8 mouse cellular contexts compared by ENCODE assay signal in genomic region chr4:108387681-108388253, GRCm38 (mm10). TPM values are rescaled to one million over a fixed set of nuclear protein-coding genes. Genes with fewer than 3 reads are reported as not detected.
A peak's percentile ranks its signal among the peaks of the same experiment; 100 is the strongest.
DNase-seq lines count a peak whose midpoint lies in the region; ATAC-seq and TF ChIP-seq lines count a peak whose summit lies in the region.

No protein-coding gene starts in this region.

- H3K4me1 ChIP-seq in ES-E14 (ENCODE audit: control insufficient read depth in 2 of 2, insufficient read depth in 2 of 2, low read length in 2 of 2, poor library complexity in 1 of 2), result peaks cover 19 to 27% of the 10 kb centered on the region in 2 experiments
- peaks cover 8% of the 10 kb centered on the region; the same call in 1 of the 2 replicates for H3K4me1 ChIP-seq in forebrain, embryonic 14.5 days (ENCODE audit: control insufficient read depth, insufficient read depth, low read length)
- no peaks in the 10 kb centered on the region for H3K4me1 ChIP-seq in thymus, adult 2 months (replicated peaks; ENCODE audit: control insufficient read depth, insufficient read depth, low read length)

- peak overlapping the region; percentile 53 for H3K4me2 ChIP-seq in forebrain, embryonic 14.5 days (ENCODE audit: low read length)

- no peak for TF ChIP-seq CTCF in thymus, adult 2 months (IDR thresholded peaks at IDR 0.05; ENCODE audit: borderline replicate concordance, control insufficient read depth, extremely low read depth, insufficient read depth, low read length, poor library complexity)

- intact Hi-C loops in heart, postnatal 14 days (cut with DNase I), result loop anchor here (2.0 to 5.0 kb wide), 2 partner anchors 17 to 35 kb away; no protein-coding TSS in a partner anchor

- WGBS in forebrain, embryonic 14.5 days, result 3% methylated on average over 18 of the region's 18 CpGs
- WGBS in thymus, adult 2 months, result 6% methylated on average over 18 of the region's 18 CpGs

- H3K9ac ChIP-seq in ES-E14 (ENCODE audit: insufficient read depth, low read depth, low read length, poor library complexity, severe bottlenecking), result peak overlapping the region; percentile 35; the same call in 1 of the 2 replicates
- peak overlapping the region; percentile 58 for H3K9ac ChIP-seq in forebrain, embryonic 14.5 days (ENCODE audit: low read length)

- no peaks in the 10 kb centered on the region for H3K9me3 ChIP-seq in ES-E14 (ENCODE audit: control insufficient read depth, insufficient read depth, low read depth, low read length)
- no peaks in the 10 kb centered on the region for H3K9me3 ChIP-seq in forebrain, embryonic 14.5 days (replicated peaks; ENCODE audit: control insufficient read depth, low read length)

- peak; percentile 82 for ATAC-seq in forebrain, embryonic 14.5 days

- in situ Hi-C loops in ES-E14 (cut with MboI; ENCODE audit: low sequenced_read_pairs in 2 of 2, unreplicated experiment in 2 of 2), result no loop called here

- peak overlapping the region; percentile 19 to 34; a peak in 3 of 4 replicates for H3K4me3 ChIP-seq in ES-E14 (ENCODE audit: insufficient read depth in 1 of 2, low read depth in 1 of 2, low read length in 2 of 2, poor library complexity in 1 of 2, severe bottlenecking in 1 of 2)
- H3K4me3 ChIP-seq in forebrain, embryonic 14.5 days (ENCODE audit: low read depth, low read length), result peak overlapping the region; percentile 16
- no peak overlapping the region for H3K4me3 ChIP-seq in thymus, adult 2 months (ENCODE audit: control insufficient read depth, insufficient read depth, low read length)

- TF ChIP-seq POLR2A in thymus, adult 2 months (IDR thresholded peaks at IDR 0.05; ENCODE audit: control insufficient read depth, extremely low read depth, insufficient read depth, low read length, poor library complexity), result no peak

- no peak for DNase-seq in ES-E14 (ENCODE audit: low read depth, low spot score)
- peak; percentile 55 for DNase-seq in brain, embryonic 18.5 days (ENCODE audit: low read depth, low spot score)
- peak; percentile 90 for DNase-seq in forebrain, embryonic 14.5 days (ENCODE audit: low spot score)
- peak; percentile 84 to 85 for DNase-seq in heart, postnatal 14 days
- peak; percentile 54 to 59 for DNase-seq in layer of hippocampus, postnatal 10 days (ENCODE audit: low spot score in 2 of 2)
- DNase-seq in lung, postnatal 4 days, result peak; percentile 83 to 88
- DNase-seq in right cerebral cortex, adult 2 months (ENCODE audit: low spot score in 2 of 2), result peak; percentile 17 to 32
- DNase-seq in thymus, adult 2 months, result no peak

- no peaks in the 10 kb centered on the region for H3K36me3 ChIP-seq in ES-E14 (ENCODE audit: control insufficient read depth, insufficient read depth, low read length, poor library complexity, severe bottlenecking)
- H3K36me3 ChIP-seq in forebrain, embryonic 14.5 days (ENCODE audit: control insufficient read depth, insufficient read depth, low read length), result no peaks in the 10 kb centered on the region
- H3K36me3 ChIP-seq in thymus, adult 2 months (ENCODE audit: control insufficient read depth, insufficient read depth, low read length), result no peaks in the 10 kb centered on the region

- H3K27me3 ChIP-seq in forebrain, embryonic 14.5 days (replicated peaks; ENCODE audit: control insufficient read depth, insufficient read depth, low read length), result peaks cover 13% of the 10 kb centered on the region
- peaks cover 3% of the 10 kb centered on the region; the same call in 1 of the 2 replicates for H3K27me3 ChIP-seq in thymus, adult 2 months (ENCODE audit: control insufficient read depth, insufficient read depth, low read length)

- H3K27ac ChIP-seq in ES-E14 (ENCODE audit: insufficient read depth, low read depth, low read length, poor library complexity, severe bottlenecking), result no peak overlapping the region
- peak overlapping the region; percentile 70 for H3K27ac ChIP-seq in forebrain, embryonic 14.5 days (ENCODE audit: low read depth, low read length)
- H3K27ac ChIP-seq in thymus, adult 2 months (ENCODE audit: control insufficient read depth, insufficient read depth, low read length), result no peak overlapping the region

TF ChIP-seq in ES-E14, 5 proteins besides CTCF, POLR2A, EP300 and RAD21:
- no peak for TF ChIP-seq CHD2 (IDR thresholded peaks at IDR 0.05; ENCODE audit: low read depth, low read length)

RNA-seq across cellular contexts. Expression of gene Shisal2a, which starts 4.6 kb away (rescaled TPM):
- 1.5 and 5.5 TPM in 2 replicates for total RNA-seq in ES-E14 (2012; rRNA removed)
- 2.7 and 3.6 TPM in 2 replicates for polyA plus RNA-seq in forebrain, embryonic 14.5 days (2014; fragmentation: Nextera tagmentation; extraction: Ambion mirVana)
- not detected for total RNA-seq in heart, postnatal 14 days (2021)
- total RNA-seq in layer of hippocampus, postnatal 10 days (2021), result not detected
- polyA plus RNA-seq in thymus, adult 2 months (2012; rRNA removed), result not detected in 2 replicates

RNA-seq across cellular contexts. Expression of gene Gpx7, which starts 19.0 kb away (rescaled TPM):
- total RNA-seq in ES-E14 (2012; rRNA removed), result 18.6 and 35.1 TPM in 2 replicates
- polyA plus RNA-seq in forebrain, embryonic 14.5 days (2014; fragmentation: Nextera tagmentation; extraction: Ambion mirVana), result 26.9 and 28.9 TPM in 2 replicates
- total RNA-seq in heart, postnatal 14 days (2021), result 10 to 100 TPM; 12.7 to 13.9 TPM
- total RNA-seq in layer of hippocampus, postnatal 10 days (2021), result 10 to 100 TPM; 10.3 to 12.1 TPM
- 3.7 and 4.7 TPM in 2 replicates for polyA plus RNA-seq in thymus, adult 2 months (2012; rRNA removed)

RNA-seq across cellular contexts. Expression of gene Coa7, which starts 59.8 kb away (rescaled TPM):
- 24.7 and 37.0 TPM in 2 replicates for total RNA-seq in ES-E14 (2012; rRNA removed)
- polyA plus RNA-seq in forebrain, embryonic 14.5 days (2014; fragmentation: Nextera tagmentation; extraction: Ambion mirVana), result 43.1 and 52.2 TPM in 2 replicates
- total RNA-seq in heart, postnatal 14 days (2021), result 10 to 100 TPM; 41.1 TPM
- 10 to 100 TPM; 31.4 to 42.1 TPM for total RNA-seq in layer of hippocampus, postnatal 10 days (2021)
- 9.4 and 10.0 TPM in 2 replicates for polyA plus RNA-seq in thymus, adult 2 months (2012; rRNA removed)

Comparison
In these comparisons a context has a peak if more than half of its experiments do, and no peak if none do; other contexts are left out.
1. DNase-seq: peak in brain, embryonic 18.5 days (single experiment), forebrain, embryonic 14.5 days (single experiment), heart, postnatal 14 days (2 of 2), layer of hippocampus, postnatal 10 days (2 of 2), lung, postnatal 4 days (2 of 2) and right cerebral cortex, adult 2 months (2 of 2); none in ES-E14 (single experiment) and thymus, adult 2 months (single experiment).